Mouse (Mus musculus): ENCODE measurements around the gene Krt8.

The Krt8 gene

DNA sequence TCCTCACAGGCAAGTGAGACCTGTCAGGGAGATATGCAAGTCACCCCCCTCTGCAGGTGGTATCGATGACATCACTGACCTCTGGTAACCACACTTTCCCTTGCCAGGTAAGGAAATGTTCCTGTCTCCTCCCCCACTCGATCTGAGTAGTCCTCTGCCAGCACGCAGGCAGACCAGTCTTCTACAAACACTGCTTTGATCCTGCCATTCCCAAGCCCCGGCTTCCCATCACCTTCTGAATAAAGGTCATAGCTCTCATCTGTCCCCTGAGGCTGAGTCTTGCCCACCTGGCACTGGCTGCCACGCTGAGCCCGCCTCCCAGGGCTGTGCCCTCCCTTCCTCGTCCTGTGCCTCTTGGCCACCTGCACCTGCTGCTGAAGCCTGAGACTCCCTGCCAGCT is 12.5 kb upstream of the Krt8 start:
- TF ChIP-seq GATA4 (IDR thresholded peaks at IDR 0.05; ENCODE audit: insufficient replicate concordance, low read length) = peak; percentile 18; the same call in 1 of the 2 replicates

DNA sequence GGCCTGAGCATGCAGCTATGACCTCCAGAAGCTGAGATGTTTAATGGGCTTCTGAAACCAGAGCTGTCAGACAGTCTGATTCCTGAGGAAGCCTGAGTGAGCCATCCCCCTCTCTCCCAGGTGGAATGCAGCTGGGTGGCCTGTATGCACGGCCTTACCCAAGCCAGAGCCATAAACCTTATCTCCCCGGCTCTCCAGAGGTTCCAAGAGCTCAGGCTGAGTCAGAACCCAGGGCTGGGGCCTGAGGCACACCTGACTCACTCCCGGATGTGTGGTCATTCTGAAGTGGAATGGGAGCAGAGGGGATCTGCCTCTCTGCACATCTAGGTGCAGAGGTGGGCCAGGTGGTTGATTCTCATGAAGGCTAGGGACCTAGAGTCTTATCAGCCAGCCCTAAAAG is 11.8 kb upstream of the Krt8 start:
- TF ChIP-seq GATA4 (IDR thresholded peaks at IDR 0.05; ENCODE audit: insufficient replicate concordance, low read length) = no peak

DNA sequence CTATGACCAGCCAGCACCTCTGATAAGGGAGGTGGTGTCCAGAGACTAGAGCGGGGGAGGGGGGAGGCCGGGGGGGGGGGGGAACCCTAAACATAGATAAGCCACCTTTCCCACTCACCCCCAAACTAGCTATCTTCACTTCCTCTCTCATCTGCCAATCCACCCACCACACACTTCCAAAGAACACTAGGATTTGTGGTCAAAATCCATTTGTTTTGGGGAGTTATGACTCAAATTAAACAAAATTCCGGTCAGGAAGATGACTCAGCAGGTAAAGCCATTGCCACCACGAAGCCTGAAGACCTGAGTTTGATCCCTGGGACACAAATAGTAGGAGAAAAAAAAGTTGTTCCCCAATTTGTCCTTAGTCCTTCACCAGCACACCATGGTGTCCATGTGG is 10.6 kb upstream of the Krt8 start:
- TF ChIP-seq GATA4 (IDR thresholded peaks at IDR 0.05; ENCODE audit: insufficient replicate concordance, low read length) = no peak

DNA sequence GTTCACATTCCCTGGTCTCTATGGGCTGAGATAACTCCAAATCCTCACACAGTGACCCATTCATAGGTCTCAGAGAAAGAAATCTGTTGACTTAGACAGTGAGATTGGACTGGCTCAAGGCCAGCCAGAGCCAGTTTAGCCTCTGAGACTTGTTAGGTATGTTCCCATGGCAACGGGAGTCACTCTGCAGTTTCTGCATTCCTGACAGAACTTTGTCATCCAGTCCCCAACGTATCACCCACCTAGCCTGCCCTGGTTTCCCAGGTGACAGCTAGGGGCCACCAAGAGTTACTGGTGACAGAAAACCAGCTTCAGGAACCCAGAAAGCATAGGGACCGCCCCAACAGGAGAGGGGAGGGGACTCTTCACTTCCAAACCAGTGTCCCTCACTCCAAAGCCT is 9.4 kb upstream of the Krt8 start:
- TF ChIP-seq GATA4 (IDR thresholded peaks at IDR 0.05; ENCODE audit: insufficient replicate concordance, low read length) = no peak

DNA sequence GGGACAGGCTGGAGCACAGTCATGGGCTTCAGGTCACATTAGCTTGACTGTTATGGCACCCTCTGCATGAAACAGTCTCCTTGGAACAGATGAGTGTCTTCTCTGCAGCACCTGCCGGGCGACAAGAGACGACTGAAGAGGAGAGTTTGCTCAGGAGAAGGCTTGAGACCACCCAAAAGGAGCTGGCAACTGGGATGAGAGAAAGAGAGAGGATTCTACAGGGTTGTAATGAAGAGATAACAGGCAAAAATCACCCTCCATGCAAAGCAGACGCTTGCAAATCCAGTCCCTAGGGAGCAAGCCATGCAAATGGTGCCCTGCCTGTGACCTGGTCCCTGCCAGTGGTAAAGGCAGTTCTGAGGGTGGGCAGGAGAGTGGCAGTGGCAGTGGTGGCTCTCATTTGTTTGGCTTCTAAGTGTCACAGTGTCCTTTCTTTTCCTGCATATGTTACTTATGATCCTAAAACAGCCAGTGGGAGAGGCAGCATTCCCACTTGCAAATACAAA is 8.0 kb upstream of the Krt8 start:
- TF ChIP-seq GATA4 (IDR thresholded peaks at IDR 0.05; ENCODE audit: insufficient replicate concordance, low read length) = no peak

DNA sequence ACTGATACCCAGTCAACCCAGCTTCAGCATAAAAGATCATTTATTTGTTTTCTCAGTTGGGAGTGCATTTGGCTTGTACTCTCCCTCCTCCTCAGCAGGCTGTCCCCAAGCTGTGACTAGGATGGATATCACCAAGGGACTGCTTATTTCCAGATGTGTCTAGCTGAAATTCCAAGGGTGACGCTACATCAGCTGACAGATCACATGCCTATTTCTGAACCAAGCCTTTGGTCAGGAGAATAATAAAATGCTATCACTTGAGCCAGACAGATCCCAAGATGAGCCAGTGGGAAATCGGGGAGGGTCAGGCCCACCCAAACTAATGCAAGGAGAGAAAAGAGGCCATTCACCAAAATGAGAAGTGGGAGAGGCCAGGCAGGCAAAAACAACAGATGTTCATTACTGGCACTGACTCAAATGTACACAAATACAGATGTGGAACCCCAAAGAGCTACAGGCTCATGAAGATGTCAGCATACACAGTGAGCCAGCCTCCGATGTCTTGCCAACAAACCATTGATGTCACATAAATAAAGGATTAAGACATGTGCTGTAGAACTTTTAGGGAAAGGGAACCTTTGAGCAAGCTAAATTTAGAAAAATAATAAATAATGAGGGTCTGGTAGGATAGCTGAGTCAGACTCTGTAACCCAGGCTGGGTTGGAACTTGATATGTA is 6.4 kb upstream of the Krt8 start:
- TF ChIP-seq GATA4 (IDR thresholded peaks at IDR 0.05; ENCODE audit: insufficient replicate concordance, low read length) = no peak

DNA sequence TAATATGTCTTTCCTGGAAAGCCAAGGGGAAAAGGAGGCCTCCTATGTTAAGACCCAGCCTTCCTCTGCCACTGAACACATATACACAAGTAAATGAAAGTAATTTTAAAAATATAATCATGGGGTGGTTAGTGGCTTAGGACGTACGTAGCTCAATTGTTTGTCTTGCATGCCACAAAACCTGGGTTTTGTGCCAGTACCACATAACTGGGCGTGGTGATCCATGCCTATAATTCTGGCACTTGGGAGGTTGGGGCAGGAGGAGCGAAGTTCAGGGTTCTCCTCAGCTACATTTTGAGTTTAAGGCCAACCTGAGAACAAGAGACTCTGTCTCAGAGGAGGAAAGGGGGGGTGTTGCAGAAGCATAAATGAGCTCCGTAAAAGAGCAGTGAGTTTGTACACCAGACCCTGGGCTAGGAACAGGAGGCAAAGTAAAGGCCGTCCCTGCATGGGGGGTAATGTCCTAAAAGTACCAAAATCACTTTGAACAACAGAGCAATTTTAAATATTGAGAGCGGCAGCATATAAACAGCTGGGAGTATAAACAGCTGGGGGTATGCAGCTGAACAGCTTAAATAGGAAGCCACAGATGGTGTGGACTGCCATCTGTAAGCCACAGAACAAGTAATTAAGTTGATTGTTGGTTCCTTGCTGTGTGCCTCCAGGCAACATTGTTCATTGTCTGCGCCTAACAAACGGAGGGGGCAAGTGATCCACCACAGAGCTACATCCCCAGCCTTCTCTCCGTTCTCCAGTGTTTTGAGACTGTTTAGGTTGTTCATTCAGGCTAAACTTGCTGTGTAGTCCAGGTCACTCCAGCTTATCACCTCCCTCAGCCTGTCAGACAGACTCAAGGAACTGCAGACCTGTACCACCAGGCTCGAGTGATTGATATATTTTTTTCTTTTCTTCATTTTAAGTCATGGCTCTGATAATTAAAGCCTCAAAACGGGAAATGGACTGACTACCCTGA is 3.1 kb upstream of the Krt8 start:
- TF ChIP-seq GATA4 (IDR thresholded peaks at IDR 0.05; ENCODE audit: insufficient replicate concordance, low read length) = no peak

DNA sequence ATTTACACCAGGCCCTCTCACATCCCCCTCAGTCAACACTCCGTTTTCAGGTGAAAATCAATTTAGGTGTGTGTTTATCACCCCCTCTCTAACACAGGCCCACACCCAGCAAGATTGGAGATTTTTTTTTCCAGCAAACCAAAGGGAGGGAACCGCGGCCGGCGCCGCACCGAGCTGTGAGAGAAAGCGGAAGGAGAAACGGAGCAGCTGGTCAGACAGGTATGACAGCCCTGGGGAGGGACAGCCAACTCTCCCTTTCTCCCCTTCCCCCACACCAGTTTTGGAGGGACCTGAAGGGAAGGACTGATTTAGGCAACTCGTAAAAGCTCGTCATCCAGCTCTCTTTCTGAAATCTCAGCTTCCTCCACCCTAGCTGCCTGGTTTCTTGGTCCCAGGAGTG is 2.0 kb upstream of the Krt8 start:
- TF ChIP-seq GATA4 (IDR thresholded peaks at IDR 0.05; ENCODE audit: insufficient replicate concordance, low read length) = no peak

DNA sequence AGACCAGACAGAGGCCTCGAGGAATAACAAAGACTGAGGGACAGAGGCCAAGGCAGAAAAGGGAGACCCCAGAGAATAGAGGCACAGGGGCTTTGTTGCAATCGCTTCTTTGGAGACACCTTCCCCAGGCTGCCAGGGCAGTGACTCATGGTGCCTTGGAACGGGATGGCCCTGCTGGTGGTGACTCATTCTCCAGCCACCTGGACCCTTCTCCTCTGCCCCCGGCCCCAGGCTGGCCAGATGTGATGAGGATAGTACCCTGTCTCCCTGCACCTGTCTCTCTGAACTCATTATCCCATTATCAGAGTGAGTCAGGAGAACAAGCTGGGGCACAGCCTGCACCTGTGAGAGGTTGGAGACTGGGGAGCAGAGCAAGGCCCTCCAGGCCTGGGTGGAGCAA is 1.0 kb upstream of the Krt8 start:
- TF ChIP-seq GATA4 (IDR thresholded peaks at IDR 0.05; ENCODE audit: insufficient replicate concordance, low read length) = no peak

DNA sequence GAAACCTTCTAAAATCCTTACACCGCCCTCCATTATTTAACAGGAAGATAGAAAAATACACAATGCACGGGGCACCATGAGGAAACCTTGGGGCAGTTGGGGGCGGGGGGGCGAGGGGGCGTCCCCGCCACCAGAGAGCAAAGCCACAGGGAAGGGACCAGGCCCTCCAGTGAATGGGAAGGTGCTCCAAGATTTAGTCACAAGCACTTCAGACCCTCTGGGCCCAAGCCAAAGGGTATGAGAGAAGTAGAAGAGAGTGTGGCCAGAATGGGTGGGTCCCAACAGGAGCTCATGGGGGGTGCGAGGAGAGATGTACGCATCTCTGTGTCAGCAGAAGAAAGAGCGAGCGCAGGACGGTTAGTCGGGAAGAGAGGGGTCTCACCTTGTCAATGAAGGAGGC is 766 bp downstream of the Krt8 start:
- no peak for TF ChIP-seq GATA4 (IDR thresholded peaks at IDR 0.05; ENCODE audit: insufficient replicate concordance, low read length)

DNA sequence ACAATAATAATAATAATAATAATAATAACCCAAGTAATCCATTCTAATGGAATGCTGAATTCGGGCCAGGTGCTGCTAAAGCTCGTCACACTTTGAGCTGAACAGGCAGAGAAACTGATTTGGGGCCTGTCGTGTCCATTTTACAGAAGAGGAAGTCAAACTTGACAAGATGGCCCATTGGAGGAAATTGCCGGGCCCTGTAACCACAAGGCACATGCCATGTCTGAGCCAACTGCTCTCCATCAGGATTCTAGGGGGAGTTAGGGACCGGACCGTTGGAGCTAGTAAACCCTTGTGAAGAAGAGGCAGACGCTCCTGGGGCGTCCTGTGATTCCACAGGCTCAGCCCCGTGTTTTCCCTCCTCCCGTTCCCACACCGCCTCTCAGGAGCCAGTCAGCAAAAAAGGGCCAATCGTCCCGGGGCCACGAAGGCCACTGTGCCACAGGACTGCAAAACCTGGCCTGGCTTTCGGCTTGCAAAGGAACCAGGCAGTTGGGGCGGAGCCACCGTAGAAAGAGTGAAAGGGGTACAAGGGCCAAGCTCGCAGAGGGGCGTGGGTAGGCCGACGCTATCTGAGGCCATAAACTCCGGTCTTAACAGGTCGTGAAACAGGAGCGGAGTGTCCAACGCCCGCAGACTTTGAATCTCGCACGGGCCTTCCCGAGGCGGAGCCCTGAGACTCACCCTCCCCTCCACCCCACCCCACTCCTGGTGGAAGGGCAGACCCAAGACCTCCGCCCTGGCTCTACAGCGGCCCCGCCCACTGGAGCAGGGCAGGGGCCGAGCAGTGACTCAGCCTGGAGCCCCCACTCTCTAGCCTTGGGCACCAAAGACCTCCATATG is 1.4 kb downstream of the Krt8 start:
- TF ChIP-seq GATA4 (IDR thresholded peaks at IDR 0.05; ENCODE audit: insufficient replicate concordance, low read length) = peak; percentile 24; the same call in 1 of the 2 replicates

DNA sequence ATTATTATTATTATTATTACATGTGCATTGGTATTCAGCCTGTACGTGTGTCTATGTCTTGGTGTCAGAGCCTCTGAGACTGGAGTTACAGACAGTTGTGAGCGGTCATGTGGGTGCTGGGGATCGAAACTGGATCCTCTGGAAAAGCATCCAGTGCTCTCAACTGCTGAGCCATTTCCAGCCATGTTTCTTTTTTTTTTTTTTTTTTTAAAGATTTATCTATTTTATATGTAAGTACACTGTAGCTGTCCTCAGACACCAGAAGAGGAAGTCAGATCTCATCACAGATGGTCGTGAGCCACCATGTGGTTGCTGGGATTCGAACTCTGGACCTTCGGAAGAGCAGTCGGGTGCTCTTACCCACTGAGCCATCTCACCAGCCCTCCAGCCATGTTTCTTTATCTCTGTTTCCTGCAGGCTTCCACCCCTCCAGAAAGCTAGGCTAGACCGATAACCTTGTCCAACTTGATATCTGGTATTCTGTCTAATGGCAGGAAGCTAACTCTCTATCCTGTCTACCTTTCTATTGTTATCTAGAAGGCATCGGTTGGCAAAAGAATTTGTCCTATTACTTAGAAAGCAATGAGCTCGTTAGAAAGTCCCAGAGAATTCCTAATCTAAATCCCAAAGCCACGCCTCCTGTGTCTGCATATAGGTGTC is 4.5 kb downstream of the Krt8 start:
- TF ChIP-seq GATA4 (IDR thresholded peaks at IDR 0.05; ENCODE audit: insufficient replicate concordance, low read length) = no peak

DNA sequence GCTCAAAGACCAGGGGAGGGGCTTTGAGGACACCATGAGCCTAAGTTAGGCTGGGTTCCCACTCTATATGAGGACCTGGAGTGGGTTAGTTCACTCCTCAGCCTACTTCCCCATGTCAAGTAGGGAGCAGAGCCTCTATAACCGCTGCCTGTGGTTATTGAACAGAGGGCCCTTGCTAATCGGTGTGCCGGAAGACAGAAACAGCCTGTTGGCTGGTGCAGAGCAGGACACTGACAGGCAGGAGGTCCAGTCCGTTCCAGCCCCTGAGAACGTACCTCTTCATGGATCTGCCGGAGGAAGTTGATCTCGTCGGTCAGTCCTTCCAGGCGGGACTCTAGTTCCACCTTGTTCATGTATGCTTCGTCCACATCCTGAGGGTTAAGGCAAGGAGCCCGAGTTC is 5.1 kb downstream of the Krt8 start:
- no peak for TF ChIP-seq GATA4 (IDR thresholded peaks at IDR 0.05; ENCODE audit: insufficient replicate concordance, low read length)

DNA sequence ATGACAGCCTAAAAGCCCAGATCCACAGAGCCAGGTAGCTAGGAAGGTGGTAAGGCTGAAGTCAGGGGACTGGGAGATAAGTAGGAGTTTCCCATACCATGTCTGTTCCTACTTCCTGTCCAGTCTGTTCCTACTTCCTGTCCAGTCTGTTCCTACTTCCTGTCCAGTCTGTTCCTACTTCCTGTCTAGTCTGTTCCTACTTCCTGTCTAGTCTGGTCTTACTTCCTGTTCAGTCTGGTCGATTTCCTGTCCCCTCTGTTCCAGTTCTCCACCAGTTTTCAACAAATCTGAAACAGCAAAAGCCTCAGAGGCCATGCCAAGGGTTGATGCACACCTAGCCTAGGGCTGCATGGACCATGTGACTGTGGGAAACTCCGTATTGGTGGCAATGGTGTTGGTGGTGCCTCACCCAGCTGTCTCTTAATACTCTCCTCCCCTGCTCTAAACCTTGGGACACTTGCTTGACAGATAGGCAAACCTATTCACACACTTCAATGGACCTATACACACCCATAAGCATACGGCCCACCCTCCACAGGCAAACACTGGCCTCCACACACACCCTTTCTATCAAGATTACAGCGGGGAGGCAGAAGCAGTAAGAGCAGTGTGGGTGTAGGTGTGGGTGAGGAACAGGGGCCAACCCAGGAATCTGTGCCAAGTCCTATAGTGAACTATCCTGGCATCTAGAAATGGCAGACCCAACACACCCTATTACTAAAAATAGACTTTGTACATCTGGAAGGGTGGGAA is 8.6 kb downstream of the Krt8 start:
- TF ChIP-seq GATA4 (IDR thresholded peaks at IDR 0.05; ENCODE audit: insufficient replicate concordance, low read length) = no peak

Measured in liver, adult (tissue).